Mouse (Mus musculus) 416B (cell line): ENCODE measurements around the gene Tes3-ps.

Experiments
- DNase-seq: peaks from one replicate; pipeline ENCODE4 v3.0.0; 2011; ENCODE audit warnings: low read depth

The Tes3-ps gene

GRCm38 (mm10) chr13:49504510-49504909 lies 11.4 kb downstream of the Tes3-ps start, which contains the start of gene Ecm2:
Ecm2 (plus strand) TSS chr13:49504810.
- no peak for DNase-seq

DNA sequence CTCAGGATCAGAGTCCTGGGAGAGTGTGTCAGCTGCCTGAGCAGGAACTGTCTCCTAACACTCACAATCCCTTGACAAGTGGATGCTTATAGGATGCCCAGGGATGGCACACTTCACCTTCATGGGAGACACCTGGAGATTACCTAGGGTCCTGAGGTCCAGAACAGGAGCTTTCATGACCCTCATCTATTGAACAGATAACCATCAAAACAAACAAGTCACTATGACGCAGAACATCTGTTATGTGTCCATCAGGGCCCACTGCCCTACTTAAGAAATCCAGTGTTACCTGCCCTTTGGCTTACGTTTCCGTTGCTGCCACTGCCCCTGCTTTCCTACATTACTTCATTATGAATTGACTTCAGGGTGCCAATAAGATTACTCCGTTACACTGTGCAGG lies 12.7 kb downstream of the Tes3-ps start:
- no peak for DNase-seq

- no peak for DNase-seq
Observed at GRCm38 (mm10) chr13:49507176-49507575, 14.1 kb downstream of the Tes3-ps start.

DNA sequence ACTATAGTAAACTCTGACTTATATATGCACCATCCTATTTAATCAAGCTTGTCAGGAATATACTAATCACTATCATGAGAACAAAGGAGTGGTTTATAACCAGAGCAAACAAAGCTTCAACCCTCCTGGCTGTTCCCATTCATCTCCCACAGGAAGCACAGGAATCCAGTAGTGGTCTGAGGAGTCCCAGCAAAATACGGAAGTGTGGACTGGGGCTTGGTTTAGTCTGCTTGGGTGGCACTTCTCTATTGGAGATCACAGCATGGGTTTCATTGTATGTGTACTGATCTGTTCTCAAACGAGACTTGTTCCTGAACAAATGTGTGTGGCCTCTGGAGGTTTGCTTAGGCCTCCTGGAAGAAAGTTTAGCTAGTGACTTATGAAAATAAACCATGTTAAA lies 25.6 kb downstream of the Tes3-ps start:
- DNase-seq, result no peak

- no peak for DNase-seq
Observed at GRCm38 (mm10) chr13:49526235-49526634, 33.1 kb downstream of the Tes3-ps start.

GRCm38 (mm10) chr13:49530636-49531035 lies 37.5 kb downstream of the Tes3-ps start:
- DNase-seq, result no peak

- no peak for DNase-seq
Observed at GRCm38 (mm10) chr13:49536946-49537345, 43.8 kb downstream of the Tes3-ps start.

DNA sequence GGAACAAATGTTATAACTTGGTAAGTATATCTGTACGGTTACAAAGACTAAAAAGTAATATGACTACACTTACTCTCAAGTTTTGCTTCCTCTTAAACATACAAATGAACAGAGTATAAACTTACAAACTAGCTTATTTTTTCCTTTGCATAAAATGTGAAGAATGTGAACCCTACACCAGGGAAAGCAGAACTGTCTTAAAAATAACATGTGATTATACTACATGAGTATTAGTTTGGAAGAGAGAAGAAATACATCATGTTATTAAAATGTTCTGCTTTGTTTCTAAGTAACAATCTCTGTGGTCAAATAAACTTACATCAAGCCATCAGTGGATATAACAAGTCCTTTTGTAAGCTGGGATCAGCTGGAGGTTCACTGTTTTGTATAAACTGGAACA lies 45.6 kb downstream of the Tes3-ps start:
- DNase-seq, result no peak

DNA sequence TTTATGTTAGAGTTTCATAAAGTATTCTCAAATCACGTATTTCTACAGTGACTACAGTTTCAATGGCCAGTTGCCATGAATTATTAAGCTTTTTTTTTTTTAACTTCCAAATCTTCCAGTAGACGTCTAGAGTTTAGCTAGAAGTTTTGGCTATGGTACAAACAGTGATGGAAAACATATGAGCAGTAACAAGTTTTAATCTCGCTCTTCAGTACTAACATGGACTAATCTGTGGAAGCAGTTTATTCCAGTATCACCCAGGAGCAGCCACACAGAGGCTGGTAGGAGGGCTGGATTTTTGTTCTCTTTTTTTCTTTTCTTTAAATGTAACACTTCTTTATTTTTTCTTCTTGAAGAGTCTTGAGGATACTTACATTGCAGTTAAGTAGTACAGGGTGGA lies 51.2 kb downstream of the Tes3-ps start, which contains the start of gene Aspn:
TSS of gene Aspn (plus strand) at position 165 of the 400 bp plus-strand sequence.
- DNase-seq, result no peak

- DNase-seq, result no peak
Observed at GRCm38 (mm10) chr13:49545646-49546045, 52.5 kb downstream of the Tes3-ps start.
